Mouse (Mus musculus) left cerebral cortex, adult 2 months (tissue): ENCODE measurements around the gene Pecam1. TPM values are rescaled to one million over a fixed set of nuclear protein-coding genes. Genes with fewer than 3 reads are reported as not detected.

Experiments used
- DNase-seq, 2 experiments: peaks; one replicate each; pipeline ENCODE4 v3.0.0; 2021 to 2022; ENCODE audit warnings: low spot score in 2 of 2, mixed read lengths in 1 of 2; ENCODE audit errors: extremely low spot score in 1 of 2
- H3K27ac ChIP-seq: fragments of 200-600 bp; 2 replicates; pipeline ENCODE4 v1.8.1; 2022
- H3K4me3 ChIP-seq: fragments of 200-600 bp; 2 replicates; pipeline ENCODE4 v1.8.1; 2022
- CTCF ChIP-seq: fragments of 200-600 bp; IDR thresholded peaks from 2 replicates; pipeline ENCODE4 v1.8.1; 2022; ENCODE audit warnings: antibody characterized with exemption, mild to moderate bottlenecking, moderate library complexity
- intact Hi-C: fragments of 180-260 bp; cut with DNase I; formaldehyde crosslinking; loops from one replicate; pipeline ENCODE4 v1.15.1; 2025
- total RNA-seq, 2 experiments: library from RNA; stranded (reverse); gene quantifications; 2 replicates each; pipeline ENCODE4 v1.2.3; 2021

Gene Pecam1
- total RNA-seq, 2 experiments from 2014 or later: 17.3 to 22.0 TPM

DNA sequence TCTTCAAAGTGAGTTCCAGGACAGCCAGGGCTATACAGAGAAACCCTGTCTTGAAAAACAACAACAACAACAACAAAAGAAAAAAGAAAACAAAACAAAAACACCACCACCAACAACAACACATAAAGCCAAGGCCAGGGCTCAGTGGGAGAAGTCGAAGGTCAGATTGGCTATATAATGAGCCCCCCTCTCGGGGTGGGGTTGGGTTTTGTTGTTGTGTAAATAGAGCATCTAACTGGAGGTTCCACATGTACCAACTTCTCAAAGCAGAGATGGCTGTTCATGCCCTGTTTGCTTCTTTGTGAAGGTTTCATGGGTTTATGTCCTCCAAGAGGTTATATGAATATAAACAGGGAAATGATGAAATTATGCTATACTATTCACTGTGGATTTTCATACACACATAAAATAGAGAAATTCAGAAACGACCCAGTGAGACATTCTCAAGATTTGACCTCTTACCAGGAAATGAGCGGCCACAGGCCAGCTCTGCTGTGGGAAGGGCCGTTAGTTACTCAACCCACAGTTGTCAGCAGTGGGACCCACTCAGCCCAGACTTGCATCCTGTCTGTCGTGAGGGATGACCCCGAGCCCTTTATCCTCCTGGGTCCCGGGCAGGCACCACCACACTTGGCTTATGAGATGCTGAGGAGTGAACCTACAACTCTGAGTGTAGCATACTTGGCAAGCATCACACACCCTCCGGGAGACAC, 45.9 kb downstream of the Pecam1 start:
- intact Hi-C loops: no loop called here
- no peak overlapping the region for H3K4me3 ChIP-seq
- no peak for TF ChIP-seq CTCF
- no peak for DNase-seq
- H3K27ac ChIP-seq: no peak overlapping the region

DNA sequence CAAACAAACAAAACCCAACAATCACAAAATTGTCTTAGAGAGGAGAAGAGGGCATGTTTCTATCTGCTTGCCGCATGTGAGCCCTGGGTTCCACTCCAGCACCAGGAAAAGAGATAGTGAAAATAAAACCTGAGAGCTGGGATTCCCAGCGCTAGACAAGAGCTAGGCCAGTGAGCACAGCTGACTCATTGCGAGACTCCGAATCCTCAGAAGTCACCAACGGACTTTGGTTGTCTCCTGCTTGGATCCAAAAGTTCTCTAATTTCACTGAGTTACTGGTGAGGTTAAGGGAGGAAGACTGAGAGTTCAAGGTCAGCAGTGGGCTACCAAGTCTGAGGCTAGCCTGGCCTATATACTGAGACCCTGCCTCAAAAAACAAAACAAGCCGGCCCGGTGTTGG, 46.5 kb downstream of the Pecam1 start:
- H3K27ac ChIP-seq: no peak overlapping the region
- intact Hi-C loops: no loop called here
- H3K4me3 ChIP-seq: no peak overlapping the region
- DNase-seq: no peak
- TF ChIP-seq CTCF: no peak

- no peak for TF ChIP-seq CTCF
- intact Hi-C loops: no loop called here
- DNase-seq: no peak
- Histone ChIP-seq H3K4me3 (no peak overlapping the region), H3K27ac (no peak overlapping the region)
Observed at GRCm38 (mm10) chr11:106702584-106702983, 47.8 kb downstream of the Pecam1 start.

- DNase-seq: no peak
- Histone ChIP-seq H3K4me3 (no peak overlapping the region), H3K27ac (no peak overlapping the region)
- no peak for TF ChIP-seq CTCF
- intact Hi-C loops: no loop called here
Observed at GRCm38 (mm10) chr11:106701589-106701988, 48.8 kb downstream of the Pecam1 start.

DNA sequence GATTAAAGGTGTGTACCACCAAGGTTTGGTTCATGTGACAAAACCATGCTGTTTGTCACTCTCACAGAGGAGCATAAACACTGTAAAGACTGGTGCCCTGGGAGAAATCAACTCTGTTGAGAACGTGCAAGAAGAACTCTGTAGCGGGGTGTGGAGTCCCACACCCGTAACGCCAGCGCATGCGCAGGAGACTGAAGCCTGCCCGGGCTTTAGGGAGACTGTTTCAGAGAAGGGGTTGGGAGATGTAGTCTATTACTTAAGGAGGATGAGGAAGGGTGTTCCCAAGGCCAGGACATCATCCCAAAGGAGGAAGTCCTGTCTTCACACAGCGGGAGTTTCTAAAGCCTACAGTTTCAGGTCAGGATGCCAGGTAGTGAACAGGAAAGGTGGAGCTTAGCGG, 51.3 kb downstream of the Pecam1 start:
- TF ChIP-seq CTCF: no peak
- intact Hi-C loops: no loop called here
- Histone ChIP-seq H3K4me3 (no peak overlapping the region), H3K27ac (no peak overlapping the region)
- DNase-seq: no peak

DNA sequence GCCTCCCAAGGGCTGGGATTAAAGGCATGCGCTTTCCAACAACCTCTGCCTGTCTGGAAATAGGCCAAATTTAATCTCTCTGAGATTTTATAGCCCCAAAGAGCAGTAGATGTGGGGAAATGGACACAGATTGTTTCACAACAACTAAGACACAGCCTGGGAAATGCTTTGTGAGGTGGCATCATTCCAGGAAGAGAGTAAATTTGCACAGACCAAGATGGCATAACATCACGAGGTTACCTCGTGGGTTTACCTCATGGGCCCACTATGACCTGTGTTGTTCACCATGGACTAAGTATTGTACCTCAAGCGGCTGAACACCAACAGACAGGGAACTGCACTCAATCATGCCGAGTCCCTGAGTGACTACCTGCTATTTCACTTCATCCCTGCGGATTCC, 52.1 kb downstream of the Pecam1 start:
- DNase-seq: no peak
- Histone ChIP-seq H3K27ac (no peak overlapping the region), H3K4me3 (no peak overlapping the region)
- intact Hi-C loops: no loop called here
- TF ChIP-seq CTCF: no peak

DNA sequence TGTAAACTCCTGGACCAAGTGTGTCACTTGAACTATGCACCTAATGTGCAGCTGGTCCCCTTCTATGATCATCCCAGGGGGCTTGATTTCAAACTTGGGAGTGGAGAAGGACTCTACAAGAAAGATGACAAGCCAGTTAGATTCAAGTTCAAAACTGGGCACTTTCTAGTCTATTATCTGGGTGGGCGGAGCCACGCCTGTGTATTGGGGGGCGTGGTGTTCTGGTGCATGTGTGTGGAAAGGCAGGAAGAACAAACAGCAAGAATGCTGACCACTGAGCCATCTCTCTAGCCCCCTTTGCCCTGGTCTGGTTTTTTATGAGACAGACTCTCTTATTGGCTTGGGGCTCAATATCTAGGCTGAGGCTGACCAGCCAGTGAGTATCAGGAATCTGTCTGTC, 54.5 kb downstream of the Pecam1 start:
- Histone ChIP-seq H3K27ac (no peak overlapping the region), H3K4me3 (no peak overlapping the region)
- DNase-seq: no peak
- TF ChIP-seq CTCF: no peak
- intact Hi-C loops: no loop called here

- TF ChIP-seq CTCF: no peak
- no peak for DNase-seq
- intact Hi-C loops: no loop called here
- Histone ChIP-seq H3K4me3 (no peak overlapping the region), H3K27ac (no peak overlapping the region)
Observed at GRCm38 (mm10) chr11:106692890-106693289, 57.5 kb downstream of the Pecam1 start.

GRCm38 (mm10) chr11:106688375-106688774, 62.1 kb downstream of the Pecam1 start:
- no peak for DNase-seq
- no peak for TF ChIP-seq CTCF
- intact Hi-C loops: no loop called here
- Histone ChIP-seq H3K4me3 (no peak overlapping the region), H3K27ac (no peak overlapping the region)

DNA sequence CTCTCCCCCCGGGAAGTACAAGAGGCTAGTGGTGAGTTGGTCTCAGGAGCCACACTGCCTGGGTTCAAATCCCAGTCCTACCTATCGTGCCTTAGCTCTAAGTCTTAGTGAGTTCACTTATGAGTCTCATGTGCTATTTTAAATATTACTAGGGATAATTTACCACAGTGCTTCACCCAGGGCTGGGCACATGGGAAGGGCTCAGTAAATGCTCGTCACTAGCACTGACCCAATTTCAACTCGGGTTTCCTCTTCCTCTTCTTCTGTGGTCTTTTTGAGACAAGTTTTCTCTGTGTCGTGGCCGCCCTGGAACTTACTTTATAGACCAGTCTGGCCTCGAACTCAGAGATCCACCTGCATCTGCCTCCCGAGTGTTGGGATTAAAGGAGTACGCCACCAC, 63.1 kb downstream of the Pecam1 start:
- H3K27ac ChIP-seq: no peak overlapping the region
- no peak overlapping the region for H3K4me3 ChIP-seq
- DNase-seq: no peak
- intact Hi-C loops: no loop called here
- no peak for TF ChIP-seq CTCF

GRCm38 (mm10) chr11:106684027-106684426, 66.4 kb downstream of the Pecam1 start:
- Histone ChIP-seq H3K4me3 (no peak overlapping the region), H3K27ac (no peak overlapping the region)
- intact Hi-C loops: no loop called here
- TF ChIP-seq CTCF: no peak
- DNase-seq: no peak

DNA sequence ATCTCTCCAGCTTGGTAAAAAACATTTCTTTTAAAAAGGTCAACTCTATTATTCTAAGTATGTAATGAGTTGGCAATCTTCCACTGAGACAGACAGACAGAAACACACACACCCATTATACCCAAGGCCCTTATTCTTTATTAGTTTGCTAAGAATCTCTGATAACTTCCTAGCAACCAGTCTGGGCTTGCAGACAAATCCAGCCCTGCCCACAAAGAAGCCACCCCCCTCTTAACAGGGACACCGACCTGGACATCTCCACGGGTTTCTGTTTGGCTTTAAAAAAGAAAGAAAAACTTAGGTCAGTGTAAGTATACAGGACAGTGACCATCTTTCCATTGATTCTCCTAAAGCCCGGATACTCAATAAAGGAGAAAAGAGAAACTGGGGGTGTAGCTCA, 67.1 kb downstream of the Pecam1 start:
- no peak for TF ChIP-seq CTCF
- DNase-seq: no peak
- intact Hi-C loops: no loop called here
- Histone ChIP-seq H3K4me3 (no peak overlapping the region), H3K27ac (no peak overlapping the region)

DNA sequence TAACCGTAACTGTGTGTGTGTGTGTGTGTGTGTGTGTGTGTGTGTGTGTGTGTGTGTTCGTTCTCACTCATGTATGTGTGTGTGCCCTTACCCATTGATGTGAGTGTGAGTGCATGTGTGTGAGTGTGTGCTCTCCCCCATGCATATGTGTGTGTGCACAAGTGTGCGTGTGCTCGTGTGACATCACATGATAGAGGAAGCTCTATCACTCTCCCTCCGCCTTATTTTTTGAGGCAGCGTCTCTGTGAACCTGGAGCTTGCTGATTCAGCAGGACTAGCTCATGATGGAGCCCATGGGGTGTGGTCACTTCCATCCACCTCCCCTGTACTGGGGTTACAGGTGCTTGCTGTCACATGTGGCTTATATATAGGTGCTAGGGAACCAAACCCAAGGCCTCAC, 69.3 kb downstream of the Pecam1 start:
- Histone ChIP-seq H3K27ac (no peak overlapping the region), H3K4me3 (no peak overlapping the region)
- TF ChIP-seq CTCF: no peak
- DNase-seq: no peak
- intact Hi-C loops: no loop called here

DNA sequence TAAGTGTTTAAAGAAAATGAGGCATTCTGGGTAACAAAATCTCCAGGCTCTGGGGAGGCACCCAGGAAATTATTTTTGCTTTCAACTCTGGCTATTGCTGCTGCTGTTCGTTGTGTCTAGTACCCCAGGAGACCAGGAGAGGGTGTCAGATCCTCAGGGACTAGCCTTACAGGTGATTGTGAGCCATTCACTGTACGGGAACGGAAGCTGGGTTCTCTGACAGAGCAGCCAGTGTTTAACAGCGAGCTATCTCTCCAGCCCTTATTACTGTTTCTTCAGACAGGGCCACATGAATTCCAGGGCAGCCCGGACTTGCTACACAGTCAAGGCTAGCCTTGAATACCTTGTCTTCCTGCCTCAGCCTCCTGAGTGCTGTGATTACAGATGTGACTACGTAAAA, 70.6 kb downstream of the Pecam1 start:
- intact Hi-C loops: no loop called here
- DNase-seq: no peak
- peak; percentile 42 for TF ChIP-seq CTCF
- Histone ChIP-seq H3K27ac (peak overlapping the region; percentile 16; the same call in 1 of the 2 replicates), H3K4me3 (no peak overlapping the region)
